Mouse (Mus musculus) frontal cortex, adult 2 months (tissue): ENCODE results near the gene Rpl29. TPM values are rescaled to one million over a fixed set of nuclear protein-coding genes. Genes with fewer than 3 reads are reported as not detected.

Experiments
- DNase-seq, 2 experiments: peaks; one replicate each; pipeline ENCODE4 v3.0.0; 2022; ENCODE audit warnings: low spot score in 1 of 2; ENCODE audit errors: extremely low spot score in 1 of 2
- polyA plus RNA-seq: library from polyadenylated mRNA; depleted of rRNA; stranded (reverse); fragments of >200 nt; gene quantifications from 2 replicates; pipeline ENCODE4 v1.2.3, GENCODE M21; 2012; rRNA removed

Rpl29 gene
- polyA plus RNA-seq, 1 experiment: 727 TPM

GRCm38 (mm10) chr9:106470991-106471750, 41.9 kb downstream of the Rpl29 start:
- DNase-seq: peak in 1 of 2 experiments; percentile 57

- DNase-seq: peak in 1 of 2 experiments; percentile 50
Measured at GRCm38 (mm10) chr9:106471892-106472291, 42.6 kb downstream of the Rpl29 start.

- DNase-seq: no peak
Measured at GRCm38 (mm10) chr9:106472321-106472720, 43.1 kb downstream of the Rpl29 start.

- DNase-seq: peak in 1 of 2 experiments; percentile 2
Measured at GRCm38 (mm10) chr9:106473081-106473752, 44.0 kb downstream of the Rpl29 start.

DNA sequence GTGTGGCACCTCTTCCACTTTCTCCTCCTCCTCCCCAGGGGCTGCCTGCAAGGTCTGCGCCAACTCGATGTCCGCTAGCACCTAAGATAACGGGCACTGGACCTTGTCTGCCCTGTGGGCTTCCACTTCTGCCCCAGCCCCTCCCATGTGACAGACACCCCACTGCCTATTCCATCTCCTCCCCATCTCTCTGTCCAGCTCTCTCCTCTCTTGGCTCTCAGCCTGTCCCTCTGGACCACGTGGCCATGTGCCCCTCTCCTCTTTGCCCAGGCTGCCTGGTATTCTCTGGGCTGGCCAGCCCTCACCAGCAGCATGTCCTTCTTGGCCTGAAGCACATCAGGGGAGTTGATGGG, 44.5 kb downstream of the Rpl29 start:
- DNase-seq: peak in 1 of 2 experiments; percentile 2

GRCm38 (mm10) chr9:106474456-106474855, 45.2 kb downstream of the Rpl29 start:
- DNase-seq: peak; percentile 18 to 65

DNA sequence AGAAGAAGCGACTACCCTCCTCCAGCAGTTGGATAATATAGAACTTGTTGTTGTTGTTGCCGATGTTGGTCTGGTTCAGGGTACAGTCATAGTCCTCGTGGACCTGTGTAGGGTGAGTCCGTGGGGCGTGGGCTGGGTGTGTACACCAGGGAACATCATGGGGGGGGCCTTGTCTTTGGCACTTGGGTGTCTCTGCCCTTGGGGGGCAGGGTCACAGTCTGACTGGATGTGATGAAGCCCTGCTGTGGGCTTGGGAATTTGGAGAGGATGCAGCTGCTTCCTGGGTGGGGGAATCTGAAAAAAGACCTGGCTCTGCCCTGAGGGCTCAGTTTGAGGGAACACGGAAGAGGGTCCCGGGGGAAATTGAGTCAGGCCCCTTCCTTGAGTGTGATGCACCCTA, 45.8 kb downstream of the Rpl29 start:
- DNase-seq: peak in 1 of 2 experiments; percentile 2

DNA sequence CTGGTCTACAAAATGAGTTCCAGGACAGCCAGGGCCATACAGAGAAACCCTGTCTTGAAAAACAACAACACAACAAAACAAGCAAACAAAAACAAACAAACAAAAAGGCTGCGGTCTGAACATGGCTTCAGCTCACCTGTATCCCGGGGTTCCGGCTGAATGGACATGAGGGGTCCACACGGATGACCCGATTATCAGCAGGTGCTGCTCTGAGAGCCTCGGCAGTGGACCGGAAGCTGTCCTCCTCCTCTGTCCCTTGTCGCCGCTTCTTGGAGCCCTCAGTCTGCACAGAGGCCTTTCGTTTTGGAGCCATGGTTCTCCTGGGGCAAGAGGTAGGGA, 46.4 kb downstream of the Rpl29 start, which contains the start of gene Rrp9:
Gene Rrp9 (plus strand): TSS at position 301 of the 339 bp plus-strand sequence.
- DNase-seq: no peak

- DNase-seq: peak in 1 of 2 experiments; percentile 4
Measured at GRCm38 (mm10) chr9:106476002-106476923, 47.0 kb downstream of the Rpl29 start.

DNA sequence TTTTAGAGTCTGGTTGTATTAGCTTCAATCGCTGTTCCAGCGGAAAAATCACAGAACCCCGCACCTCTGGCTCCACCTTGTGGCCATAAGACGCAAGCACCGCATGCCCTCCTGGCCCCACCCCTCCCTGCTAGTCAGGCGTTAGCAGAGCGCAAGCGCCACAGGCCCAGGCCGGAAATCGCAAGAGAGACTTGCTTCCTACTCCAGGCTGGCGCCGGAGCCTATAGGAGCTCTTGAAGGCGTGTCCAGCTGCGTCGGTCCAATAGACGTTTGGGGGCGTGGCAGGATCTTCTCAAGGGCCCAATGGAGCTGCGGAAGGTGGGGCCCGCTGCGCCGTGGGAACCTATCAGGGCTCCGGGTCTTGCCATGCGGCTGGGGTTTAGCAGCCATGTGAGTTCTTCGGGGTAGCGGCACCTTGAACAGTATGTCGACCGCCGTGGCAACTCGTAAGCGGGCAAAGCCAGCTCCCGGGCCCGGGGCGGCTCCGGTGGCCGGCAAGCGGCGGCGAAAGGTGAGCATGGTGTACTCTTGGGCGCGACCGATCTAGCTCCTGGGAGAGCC, 47.8 kb downstream of the Rpl29 start, which contains the start of gene Parp3:
Gene Parp3 (minus strand): TSS at position 26 of the 561 bp plus-strand sequence.
- DNase-seq: peak; percentile 100

- DNase-seq: no peak
Measured at GRCm38 (mm10) chr9:106477649-106478048, 48.4 kb downstream of the Rpl29 start.

DNA sequence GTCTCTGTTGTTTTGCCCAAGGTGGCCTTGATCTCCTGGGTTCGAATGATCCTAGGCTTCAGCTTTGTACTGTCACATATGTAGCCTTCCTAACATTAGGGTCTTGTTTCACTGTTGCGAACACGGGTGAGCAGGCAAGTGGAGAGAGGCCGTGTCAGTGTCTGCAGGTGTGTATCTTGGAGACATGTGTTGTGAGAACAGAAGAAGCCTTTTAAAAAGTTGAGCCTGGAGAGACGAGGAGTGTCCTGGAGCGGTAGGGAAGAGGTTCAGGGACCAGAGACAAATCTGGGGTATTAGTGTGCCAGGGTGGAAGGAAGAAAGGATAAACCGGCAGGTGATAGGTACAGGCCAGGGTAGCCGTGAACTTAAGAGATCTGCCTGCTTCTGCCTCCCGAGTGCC, 48.8 kb downstream of the Rpl29 start:
- no peak for DNase-seq

- DNase-seq: no peak
Measured at GRCm38 (mm10) chr9:106480541-106480940, 51.3 kb downstream of the Rpl29 start.

DNA sequence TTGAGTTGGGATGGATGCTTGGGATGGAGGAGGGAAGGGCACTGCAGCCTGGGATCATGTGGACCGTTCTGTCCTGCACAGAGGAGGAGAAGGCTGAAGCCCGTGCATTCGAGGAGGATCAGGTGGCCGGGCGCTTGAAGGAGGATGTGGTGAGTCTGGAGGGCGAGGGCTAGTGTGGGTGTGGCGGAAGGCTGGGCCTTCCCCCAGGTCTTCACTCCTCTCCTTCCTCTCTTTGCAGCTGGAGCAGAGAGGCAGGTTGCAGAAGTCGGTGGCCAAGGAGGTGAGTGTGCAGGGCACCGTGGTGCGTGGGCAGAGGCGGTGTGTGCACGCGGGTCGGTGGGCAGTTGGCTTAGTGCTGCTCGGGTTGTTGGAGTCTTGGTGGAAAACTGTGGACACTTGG, 51.8 kb downstream of the Rpl29 start:
- DNase-seq: no peak

Other genes starting within 250 kb of the Rpl29 start
- 32.0 and 35.1 TPM in 2 replicates for gene Ppm1m, start 229.7 kb upstream of the Rpl29 start, polyA plus RNA-seq
- 65.8 and 66.8 TPM in 2 replicates for gene Twf2, start 226.3 kb upstream of the Rpl29 start, polyA plus RNA-seq
- gene Tlr9, start 206.9 kb upstream of the Rpl29 start, polyA plus RNA-seq: 0.67 and 1.2 TPM in 2 replicates
- 122 and 129 TPM in 2 replicates for gene Alas1, start 180.8 kb upstream of the Rpl29 start, polyA plus RNA-seq
- gene Poc1a, start 148.4 kb upstream of the Rpl29 start, polyA plus RNA-seq: 24.2 and 25.6 TPM in 2 replicates
- gene Dusp7, start 60.8 kb upstream of the Rpl29 start, polyA plus RNA-seq: 92.3 and 101 TPM in 2 replicates
- gene Acy1, start 8.9 kb downstream of the Rpl29 start, polyA plus RNA-seq: 9.8 and 9.9 TPM in 2 replicates
- gene Abhd14b, start 18.0 kb downstream of the Rpl29 start, polyA plus RNA-seq: 29.0 and 36.5 TPM in 2 replicates
- 73.6 and 78.1 TPM in 2 replicates for gene Abhd14a, start 18.2 kb downstream of the Rpl29 start, polyA plus RNA-seq
- gene Pcbp4, start 23.8 kb downstream of the Rpl29 start, polyA plus RNA-seq: 220 and 253 TPM in 2 replicates
- 9.7 and 11.2 TPM in 2 replicates for gene Gpr62, start 36.5 kb downstream of the Rpl29 start, polyA plus RNA-seq
- gene Rrp9, start 46.5 kb downstream of the Rpl29 start, polyA plus RNA-seq: 45.6 and 45.8 TPM in 2 replicates
- 4.3 and 5.1 TPM in 2 replicates for gene Parp3, start 47.5 kb downstream of the Rpl29 start, polyA plus RNA-seq
- gene Iqcf1, start 70.5 kb downstream of the Rpl29 start, polyA plus RNA-seq: not detected in 2 replicates
- 0.25 TPM in 1 of 2 replicates, not detected in the other for gene Iqcf5, start 85.1 kb downstream of the Rpl29 start, polyA plus RNA-seq
- not detected in 2 replicates for gene Iqcf3, start 132.2 kb downstream of the Rpl29 start, polyA plus RNA-seq
- gene Iqcf4, start 141.5 kb downstream of the Rpl29 start, polyA plus RNA-seq: not detected in 2 replicates
- not detected in 2 replicates for gene Iqcf6, start 197.1 kb downstream of the Rpl29 start, polyA plus RNA-seq
- gene Grm2, start 226.6 kb downstream of the Rpl29 start, polyA plus RNA-seq: 73.5 and 78.2 TPM in 2 replicates